Mouse (Mus musculus): ENCODE data around the gene Naip1.
A peak's percentile ranks its signal among the peaks of the same experiment; 100 is the strongest.
"Not testable (repeated sequence)": the region's sequence is repeated elsewhere in the genome, so short reads cannot be mapped to it uniquely, and the experiment has no call there.

Gene Naip1

GRCm38 (mm10) chr13:100452415-100453127, at the start of gene Naip1:
TSS of gene Naip1 (minus strand) at chr13:100452869.
- not testable (repeated sequence) for DNase-seq

GRCm38 (mm10) chr13:100499625-100500024, 47.0 kb upstream of the Naip1 start:
- DNase-seq: not testable (repeated sequence)

GRCm38 (mm10) chr13:100495337-100495736, 42.7 kb upstream of the Naip1 start:
- DNase-seq: no peak

GRCm38 (mm10) chr13:100494370-100494769, 41.7 kb upstream of the Naip1 start:
- DNase-seq: not testable (repeated sequence)

GRCm38 (mm10) chr13:100493313-100493712, 40.6 kb upstream of the Naip1 start:
- DNase-seq: no peak

GRCm38 (mm10) chr13:100492061-100492787, 39.6 kb upstream of the Naip1 start, which contains the start of gene Gtf2h2:
TSS of gene Gtf2h2 (minus strand) at chr13:100492579.
- peak; percentile 88 for DNase-seq

GRCm38 (mm10) chr13:100491623-100492022, 39.0 kb upstream of the Naip1 start:
- DNase-seq: no peak

- DNase-seq: no peak
Measured at GRCm38 (mm10) chr13:100490424-100490823, 37.8 kb upstream of the Naip1 start.

- no peak for DNase-seq
Measured at GRCm38 (mm10) chr13:100483610-100484009, 30.9 kb upstream of the Naip1 start.

GRCm38 (mm10) chr13:100463527-100464222, 11.0 kb upstream of the Naip1 start:
- no peak for DNase-seq

GRCm38 (mm10) chr13:100461336-100461735, 8.7 kb upstream of the Naip1 start:
- no peak for DNase-seq

- no peak for DNase-seq
Measured at GRCm38 (mm10) chr13:100449495-100449894, 3.2 kb downstream of the Naip1 start.

- DNase-seq: no peak
Measured at GRCm38 (mm10) chr13:100440116-100440515, 12.6 kb downstream of the Naip1 start.

- DNase-seq: no peak
Measured at GRCm38 (mm10) chr13:100438701-100439100, 14.0 kb downstream of the Naip1 start.

GRCm38 (mm10) chr13:100437322-100437825, 15.3 kb downstream of the Naip1 start:
- no peak for DNase-seq

GRCm38 (mm10) chr13:100436556-100437163, 16.0 kb downstream of the Naip1 start:
- not testable (repeated sequence) for DNase-seq

- not testable (repeated sequence) for DNase-seq
Measured at GRCm38 (mm10) chr13:100419958-100420357, 32.7 kb downstream of the Naip1 start.

- no peak for DNase-seq
Measured at GRCm38 (mm10) chr13:100414428-100414827, 38.2 kb downstream of the Naip1 start.

- no peak for DNase-seq
Measured at GRCm38 (mm10) chr13:100409825-100410224, 42.8 kb downstream of the Naip1 start.

GRCm38 (mm10) chr13:100409181-100409580, 43.5 kb downstream of the Naip1 start:
- DNase-seq: no peak

GRCm38 (mm10) chr13:100408242-100408641, 44.4 kb downstream of the Naip1 start:
- no peak for DNase-seq

- DNase-seq: not testable (repeated sequence)
Measured at GRCm38 (mm10) chr13:100402930-100403637, 49.6 kb downstream of the Naip1 start.
